Mouse (Mus musculus): Measurements from ENCODE around the gene Gm26741. TPM values are rescaled to one million over a fixed set of nuclear protein-coding genes. Genes with fewer than 3 reads are reported as not detected.

The Gm26741 gene
- polyA plus RNA-seq, 1 experiment from 2014 or later: not detected

DNA sequence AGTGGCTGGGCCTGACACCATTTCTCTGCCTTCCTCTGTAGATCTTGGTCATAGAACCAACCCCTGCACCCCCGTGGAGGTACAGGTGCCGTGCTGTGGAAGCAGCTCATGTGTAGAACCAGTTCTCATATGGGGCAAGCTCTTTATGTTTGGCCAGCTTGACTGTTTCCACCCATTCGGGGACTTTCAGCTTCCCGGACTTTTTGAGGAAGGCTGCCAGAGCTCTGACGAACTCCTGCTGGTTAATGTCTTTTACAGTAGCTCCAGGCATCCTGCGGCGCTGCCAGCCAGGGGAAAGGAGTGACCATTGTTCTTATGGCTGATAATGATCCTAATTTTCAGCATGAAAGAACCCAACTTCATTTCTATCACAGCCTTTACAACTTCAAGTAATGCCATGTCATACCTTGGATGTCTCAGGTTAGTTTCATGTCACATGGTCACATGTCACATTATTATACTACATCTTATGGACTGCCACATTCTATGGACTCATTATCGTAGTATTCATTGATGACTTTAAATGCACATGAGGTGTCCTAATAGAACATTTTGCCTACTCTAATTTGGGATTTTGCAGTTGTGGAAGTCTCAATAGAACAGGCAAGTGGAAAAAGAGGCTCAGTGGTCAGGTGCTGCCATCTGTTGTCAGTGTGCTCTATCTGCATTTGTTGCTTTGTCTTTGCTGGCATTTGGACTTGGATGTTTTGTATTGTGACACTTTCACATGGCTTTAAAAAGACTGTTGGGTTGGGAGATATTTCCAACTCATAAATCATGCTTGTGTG is 26.4 kb downstream of the Gm26741 start:
- no peak overlapping the region for H3K9ac ChIP-seq (replicated peaks)
- no peak overlapping the region for H3K27ac ChIP-seq (ENCODE audit: low read depth)
- H3K9me3 ChIP-seq (ENCODE audit: low read length): no peaks in the 10 kb centered on the region
- no peak for TF ChIP-seq EP300 (IDR thresholded peaks at IDR 0.05; ENCODE audit: low read depth)
- TF ChIP-seq CTCF (IDR thresholded peaks at IDR 0.05; ENCODE audit: low read depth): peak; percentile 92
- H3K4me3 ChIP-seq (ENCODE audit: low read depth, low read length): no peak overlapping the region
- no peak overlapping the region for H3K4me2 ChIP-seq (ENCODE audit: low read depth, low read length)
- H3K27me3 ChIP-seq (ENCODE audit: insufficient read depth, low read length): no peaks in the 10 kb centered on the region
- WGBS (ENCODE audit: insufficient replicate concordance): 65% methylated on average over 8 of the region's 8 CpGs
- H3K36me3 ChIP-seq (replicated peaks; ENCODE audit: insufficient read depth, low read length): no peaks in the 10 kb centered on the region
- DNase-seq (peak; percentile 55), ATAC-seq (no peak)
- H3K4me1 ChIP-seq (ENCODE audit: insufficient read depth): peaks cover 10% of the 10 kb centered on the region

GRCm38 (mm10) chr10:52387192-52387591 is 28.6 kb downstream of the Gm26741 start:
- Histone ChIP-seq H3K4me2 (ENCODE audit: low read depth, low read length) (no peak overlapping the region), H3K36me3 (replicated peaks; ENCODE audit: insufficient read depth, low read length) (no peaks in the 10 kb centered on the region), H3K27me3 (ENCODE audit: insufficient read depth, low read length) (no peaks in the 10 kb centered on the region), H3K4me3 (ENCODE audit: low read depth, low read length) (no peak overlapping the region), H3K4me1 (ENCODE audit: insufficient read depth) (peaks cover 5% of the 10 kb centered on the region; the same call in 1 of the 2 replicates), H3K9me3 (ENCODE audit: low read length) (no peaks in the 10 kb centered on the region), H3K27ac (ENCODE audit: low read depth) (no peak overlapping the region), H3K9ac (replicated peaks) (no peak overlapping the region)
- ATAC-seq (no peak), DNase-seq (no peak)
- 55% methylated on average over 4 of the region's 4 CpGs for WGBS (ENCODE audit: insufficient replicate concordance)
- TF ChIP-seq EP300 (IDR thresholded peaks at IDR 0.05; ENCODE audit: low read depth) (no peak), CTCF (IDR thresholded peaks at IDR 0.05; ENCODE audit: low read depth) (no peak)

DNA sequence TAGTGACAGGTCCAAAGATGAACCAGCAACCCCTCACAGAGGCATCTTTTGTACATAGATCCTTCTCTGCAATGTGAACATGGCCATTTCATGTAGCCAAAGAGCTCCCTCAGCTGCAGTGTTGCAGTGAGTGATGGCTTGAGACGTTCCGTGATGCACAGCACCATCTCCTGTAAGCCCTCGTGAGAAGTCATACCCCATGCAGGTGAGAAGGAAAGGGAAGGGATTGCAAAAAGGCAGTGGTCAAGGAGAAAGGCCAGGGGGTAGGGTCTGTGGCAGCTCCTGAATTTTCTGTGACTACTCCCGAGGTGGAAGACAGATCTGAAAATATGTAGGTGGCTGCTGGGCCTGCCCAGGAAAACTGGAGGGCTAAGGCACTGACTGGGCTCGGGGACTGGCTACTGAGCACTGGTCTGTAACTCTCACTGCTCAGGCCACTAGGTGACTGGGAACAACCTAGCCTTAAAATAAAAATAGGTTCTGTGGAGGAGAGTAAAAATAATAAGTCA is 30.4 kb downstream of the Gm26741 start, which contains the start of gene Nepn:
Nepn (plus strand) TSS at position 51 of the 509 bp plus-strand sequence.
- H3K9ac ChIP-seq (replicated peaks): no peak within 1 kb of the TSS
- ATAC-seq: no peak
- TF ChIP-seq EP300 (IDR thresholded peaks at IDR 0.05; ENCODE audit: low read depth): no peak
- H3K36me3 ChIP-seq (replicated peaks; ENCODE audit: insufficient read depth, low read length): no peaks in the 10 kb centered on the region
- no peaks in the 10 kb centered on the region for H3K4me1 ChIP-seq (ENCODE audit: insufficient read depth)
- no peak within 1 kb of the TSS for H3K4me2 ChIP-seq (ENCODE audit: low read depth, low read length)
- H3K27me3 ChIP-seq (ENCODE audit: insufficient read depth, low read length): no peaks in the 10 kb centered on the region
- no peak for DNase-seq
- 71% methylated on average over 5 of the region's 5 CpGs for WGBS (ENCODE audit: insufficient replicate concordance)
- no peaks in the 10 kb centered on the region for H3K9me3 ChIP-seq (ENCODE audit: low read length)
- H3K4me3 ChIP-seq (ENCODE audit: low read depth, low read length): no peak within 1 kb of the TSS
- no peak within 1 kb of the TSS for H3K27ac ChIP-seq (ENCODE audit: low read depth)

DNA sequence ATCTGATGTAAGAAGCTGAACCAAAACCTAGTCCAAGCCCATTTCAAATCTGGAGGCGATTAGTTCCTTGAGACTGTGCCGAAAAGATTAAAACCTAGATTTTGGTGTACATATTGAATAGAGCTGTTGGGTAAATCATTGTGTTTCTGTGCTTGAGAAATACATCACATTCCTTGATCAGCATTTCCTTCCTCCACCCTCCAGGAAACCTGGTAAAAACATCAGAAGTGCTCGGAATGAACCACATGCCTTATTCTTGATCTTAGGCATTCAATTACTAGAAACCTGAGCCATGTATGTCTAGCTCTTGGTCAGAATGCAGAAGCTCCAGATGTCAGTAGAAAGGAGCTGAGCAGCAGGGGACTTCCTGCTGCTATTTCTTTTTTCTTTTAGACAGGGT is 30.9 kb downstream of the Gm26741 start:
- no peaks in the 10 kb centered on the region for H3K4me1 ChIP-seq (ENCODE audit: insufficient read depth)
- H3K9ac ChIP-seq (replicated peaks): no peak overlapping the region
- no peaks in the 10 kb centered on the region for H3K36me3 ChIP-seq (replicated peaks; ENCODE audit: insufficient read depth, low read length)
- no peak overlapping the region for H3K4me2 ChIP-seq (ENCODE audit: low read depth, low read length)
- DNase-seq (no peak), ATAC-seq (no peak)
- TF ChIP-seq CTCF (IDR thresholded peaks at IDR 0.05; ENCODE audit: low read depth) (no peak), EP300 (IDR thresholded peaks at IDR 0.05; ENCODE audit: low read depth) (no peak)
- 58% methylated on average over 3 of the region's 3 CpGs for WGBS (ENCODE audit: insufficient replicate concordance)
- H3K9me3 ChIP-seq (ENCODE audit: low read length): no peaks in the 10 kb centered on the region
- H3K27me3 ChIP-seq (ENCODE audit: insufficient read depth, low read length): no peaks in the 10 kb centered on the region
- no peak overlapping the region for H3K4me3 ChIP-seq (ENCODE audit: low read depth, low read length)
- H3K27ac ChIP-seq (ENCODE audit: low read depth): no peak overlapping the region

- WGBS (ENCODE audit: insufficient replicate concordance): 59% methylated on average over 2 of the region's 2 CpGs
- ATAC-seq: no peak
- H3K4me1 ChIP-seq (ENCODE audit: insufficient read depth): no peaks in the 10 kb centered on the region
Measured at GRCm38 (mm10) chr10:52391208-52391607, 32.6 kb downstream of the Gm26741 start.

DNA sequence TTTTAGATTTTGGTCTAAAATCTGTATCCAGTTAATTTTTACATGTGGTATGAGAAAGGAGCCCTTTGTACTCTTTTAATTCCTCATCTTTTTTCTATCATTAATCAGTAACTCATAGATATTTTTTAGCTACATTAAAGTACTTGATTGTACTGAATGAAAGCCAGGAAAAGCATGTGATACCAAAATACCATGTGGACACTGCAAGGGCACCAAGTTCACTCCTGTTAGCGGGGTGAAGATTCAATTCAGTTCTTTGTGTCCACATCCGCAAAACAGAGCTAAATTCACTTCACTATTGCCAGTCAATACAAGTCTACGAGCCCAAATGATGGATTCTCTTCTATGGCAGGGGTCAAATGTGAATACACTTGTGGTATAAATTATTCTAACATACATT is 38.1 kb downstream of the Gm26741 start:
- H3K27ac ChIP-seq (ENCODE audit: low read depth): no peak overlapping the region
- no peak overlapping the region for H3K9ac ChIP-seq (replicated peaks)
- no peak overlapping the region for H3K4me3 ChIP-seq (ENCODE audit: low read depth, low read length)
- H3K9me3 ChIP-seq (ENCODE audit: low read length): no peaks in the 10 kb centered on the region
- H3K4me2 ChIP-seq (ENCODE audit: low read depth, low read length): no peak overlapping the region
- ATAC-seq: no peak
- TF ChIP-seq CTCF (IDR thresholded peaks at IDR 0.05; ENCODE audit: low read depth) (no peak), EP300 (IDR thresholded peaks at IDR 0.05; ENCODE audit: low read depth) (no peak)
- 79% methylated on average over 3 of the region's 3 CpGs for WGBS (ENCODE audit: insufficient replicate concordance)
- H3K27me3 ChIP-seq (ENCODE audit: insufficient read depth, low read length): no peaks in the 10 kb centered on the region
- H3K4me1 ChIP-seq (ENCODE audit: insufficient read depth): no peaks in the 10 kb centered on the region
- H3K36me3 ChIP-seq (replicated peaks; ENCODE audit: insufficient read depth, low read length): no peaks in the 10 kb centered on the region
- DNase-seq: no peak

More at GRCm38 (mm10) chr10:52391208-52391607, 32.6 kb downstream of the Gm26741 start:
- Histone ChIP-seq H3K4me2 (ENCODE audit: low read depth, low read length) (no peak overlapping the region), H3K36me3 (replicated peaks; ENCODE audit: insufficient read depth, low read length) (no peaks in the 10 kb centered on the region), H3K9me3 (ENCODE audit: low read length) (no peaks in the 10 kb centered on the region), H3K4me3 (ENCODE audit: low read depth, low read length) (no peak overlapping the region), H3K9ac (replicated peaks) (no peak overlapping the region), H3K27ac (ENCODE audit: low read depth) (no peak overlapping the region), H3K27me3 (ENCODE audit: insufficient read depth, low read length) (no peaks in the 10 kb centered on the region)
- TF ChIP-seq EP300 (IDR thresholded peaks at IDR 0.05; ENCODE audit: low read depth) (no peak), CTCF (IDR thresholded peaks at IDR 0.05; ENCODE audit: low read depth) (no peak)
- DNase-seq: no peak

Measured in liver, postnatal 0 days (tissue).